Mouse (Mus musculus): ENCODE data around the gene Shq1. TPM values are rescaled to one million over a fixed set of nuclear protein-coding genes. Genes with fewer than 3 reads are reported as not detected.

Gene Shq1
- total RNA-seq, 2 experiments from 2014 or later = 7.0 to 17.4 TPM

DNA sequence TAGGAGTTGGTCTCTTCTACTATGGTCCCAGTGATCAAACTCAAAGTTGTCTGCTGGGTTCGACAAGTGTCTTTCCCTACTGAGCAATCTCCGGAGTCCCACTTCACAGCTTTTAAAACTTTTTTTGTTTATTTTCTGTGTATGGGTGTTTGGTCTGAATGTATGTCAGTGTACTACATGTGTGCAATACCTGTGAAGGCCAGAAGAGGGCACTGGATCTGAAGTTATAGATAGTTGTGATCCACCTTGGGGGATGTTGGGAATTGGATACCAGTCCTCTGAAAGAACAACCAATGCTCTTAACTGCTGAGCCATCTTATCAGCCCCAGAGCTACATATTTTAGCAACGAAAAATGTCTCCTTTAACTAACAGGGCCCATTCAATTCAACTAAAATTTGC, 62.5 kb downstream of the Shq1 start:
- peak; percentile 82 for ATAC-seq (replicated peaks; ENCODE audit: poor library complexity)

DNA sequence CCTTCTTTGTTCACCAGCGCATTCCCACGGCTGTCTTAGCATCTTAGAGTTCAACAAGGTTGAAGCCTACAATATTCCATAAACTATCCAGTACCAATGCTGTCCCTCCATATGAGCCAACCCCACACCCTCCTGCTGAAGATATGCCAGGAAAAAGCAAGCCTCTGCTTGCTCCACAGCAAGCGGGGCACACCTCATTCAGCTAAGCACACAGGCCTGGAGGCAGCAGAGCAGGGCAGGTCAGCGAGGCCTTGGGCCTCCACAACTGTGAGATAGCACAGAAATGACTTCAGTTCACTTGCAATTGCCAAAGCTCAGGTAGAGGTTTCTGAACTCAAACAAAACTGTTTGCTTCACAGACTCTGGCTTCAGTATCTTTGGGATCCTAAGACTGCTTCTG, 64.2 kb downstream of the Shq1 start:
- no peak for ATAC-seq (replicated peaks; ENCODE audit: poor library complexity)

DNA sequence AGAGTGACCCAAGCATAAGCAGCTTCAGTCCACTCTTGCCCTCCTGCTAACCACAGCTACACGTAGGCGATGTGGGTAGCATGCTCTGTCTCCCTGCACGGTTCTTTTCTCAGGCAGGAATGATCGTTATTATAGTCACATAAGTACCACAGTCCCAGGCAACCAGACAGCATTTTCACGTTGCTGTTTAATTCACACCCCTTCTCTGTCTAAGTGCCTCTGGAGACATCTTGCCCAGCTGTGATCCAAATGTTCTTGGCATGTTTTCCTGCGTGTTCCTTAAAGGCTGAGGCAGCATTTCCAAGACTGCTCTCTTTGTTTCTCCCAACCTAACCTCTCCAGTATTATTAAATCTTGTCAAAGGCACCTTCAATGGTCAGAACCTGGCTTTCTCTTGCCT, 67.3 kb downstream of the Shq1 start:
- no peak for ATAC-seq (replicated peaks; ENCODE audit: poor library complexity)

DNA sequence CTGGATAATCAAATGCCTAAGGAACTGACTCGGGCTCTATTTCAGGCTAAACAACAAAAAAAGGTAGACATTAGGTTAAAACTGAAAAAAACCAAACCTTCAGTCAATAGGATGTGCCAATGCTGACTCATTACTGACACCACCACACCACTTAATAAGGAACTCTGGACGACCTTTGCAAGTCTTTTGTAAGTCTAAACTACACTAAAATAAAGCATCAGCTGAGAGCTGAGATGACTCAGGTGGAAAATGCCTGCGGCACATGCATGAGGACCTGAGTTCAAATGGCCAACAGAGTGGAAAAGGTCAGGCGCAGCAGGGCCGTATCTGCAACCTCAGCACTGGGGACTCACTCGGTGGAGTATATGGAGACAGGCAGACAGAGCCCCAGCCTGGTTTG, 69.3 kb downstream of the Shq1 start:
- no peak; the same call in 1 of the 2 replicates for ATAC-seq (replicated peaks; ENCODE audit: poor library complexity)

DNA sequence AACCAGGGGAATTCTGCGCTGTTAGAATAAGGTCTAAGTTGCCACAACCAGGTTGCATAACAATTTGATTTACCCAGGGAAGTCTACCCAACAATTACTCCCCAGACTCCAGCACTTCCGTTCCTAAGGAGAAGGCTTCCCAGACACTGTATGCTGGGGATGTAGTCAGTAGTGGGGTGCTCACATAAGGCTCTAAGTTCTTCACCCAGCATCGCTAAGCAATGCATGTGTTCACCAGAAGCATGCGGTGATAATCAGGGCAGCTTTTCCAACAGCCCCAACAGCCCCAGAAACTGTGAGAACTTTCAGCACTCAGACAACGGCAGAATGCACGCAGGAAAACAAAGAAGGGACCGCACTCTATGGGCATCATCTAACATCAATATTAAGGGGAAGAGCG, 77.1 kb downstream of the Shq1 start:
- no peak for ATAC-seq (replicated peaks; ENCODE audit: poor library complexity)

DNA sequence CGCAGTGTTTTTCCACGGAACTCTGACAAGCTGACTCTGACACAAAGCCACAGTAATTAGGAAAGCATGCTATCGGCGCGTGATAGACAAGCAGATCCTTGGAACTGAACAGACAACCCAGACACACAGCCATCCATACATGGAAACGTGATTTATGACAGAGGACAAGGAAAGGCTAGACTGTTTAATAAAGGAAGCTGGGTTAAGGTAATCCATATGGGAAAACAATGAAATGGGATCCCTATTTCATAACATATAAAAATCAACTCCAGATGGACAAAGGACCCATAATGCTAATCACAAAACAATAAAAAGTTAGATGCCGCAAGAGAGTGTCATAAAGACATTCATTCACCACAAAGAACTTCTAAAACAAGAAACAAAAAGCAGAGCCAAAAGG, 78.0 kb downstream of the Shq1 start:
- no peak for ATAC-seq (replicated peaks; ENCODE audit: poor library complexity)

DNA sequence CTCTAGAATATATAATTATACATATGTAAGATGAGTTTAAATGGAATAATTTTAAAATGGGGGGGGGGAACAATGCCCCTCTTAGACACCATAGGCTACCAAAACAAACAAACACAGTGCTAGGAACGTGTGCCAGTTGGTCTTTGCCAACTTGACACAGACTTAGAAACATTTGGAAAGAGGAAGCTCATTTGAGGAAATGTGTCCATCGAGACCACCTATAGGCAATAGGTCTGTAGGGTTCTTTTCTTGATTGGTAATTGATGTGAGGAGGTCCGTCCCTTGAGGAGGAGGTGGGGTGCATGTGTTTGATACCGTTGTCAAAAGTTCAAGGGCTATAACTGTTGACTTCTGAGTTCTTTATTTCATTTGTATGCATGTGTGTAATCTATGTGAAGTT, 80.4 kb downstream of the Shq1 start:
- ATAC-seq (replicated peaks; ENCODE audit: poor library complexity) = peak; percentile 54

DNA sequence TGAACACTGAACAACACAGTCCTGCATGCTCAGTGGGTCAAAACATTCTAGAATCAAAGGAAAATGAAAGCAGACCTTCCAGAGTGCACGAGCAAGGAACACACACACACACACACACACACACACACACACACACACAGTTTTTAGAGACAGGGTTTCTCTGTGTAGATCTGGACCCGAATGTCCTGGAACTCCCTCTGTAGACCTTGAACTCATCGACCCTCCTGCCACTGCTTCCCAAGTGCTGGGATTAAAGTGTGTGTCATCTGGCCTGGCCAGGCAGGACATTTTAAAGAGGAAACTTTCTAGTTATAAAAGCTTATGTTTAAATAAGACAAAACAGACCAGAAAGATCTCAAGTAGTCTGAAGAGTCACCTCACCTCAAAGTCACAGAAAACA, 82.1 kb downstream of the Shq1 start:
- ATAC-seq (replicated peaks; ENCODE audit: poor library complexity) = no peak

DNA sequence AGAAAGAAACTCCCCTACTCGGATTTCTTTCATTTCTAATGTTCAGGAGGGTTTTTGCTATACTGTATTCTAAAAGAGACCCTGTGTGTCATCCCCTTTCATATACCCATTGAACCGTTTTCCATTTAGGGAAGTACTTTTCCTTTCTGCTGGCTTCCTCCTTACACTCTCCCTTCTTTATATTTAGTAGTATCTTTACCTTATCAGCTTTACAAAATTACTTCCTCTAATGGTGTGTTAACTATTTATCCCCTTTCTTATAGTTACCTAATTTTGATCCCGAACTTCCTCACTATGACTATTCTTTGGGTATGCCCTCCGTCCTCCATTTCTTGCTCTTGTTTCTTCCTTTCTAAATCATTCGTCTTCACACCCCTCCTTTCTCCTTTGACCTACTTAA, 84.2 kb downstream of the Shq1 start:
- peak; percentile 42; the same call in 1 of the 2 replicates for ATAC-seq (replicated peaks; ENCODE audit: poor library complexity)

DNA sequence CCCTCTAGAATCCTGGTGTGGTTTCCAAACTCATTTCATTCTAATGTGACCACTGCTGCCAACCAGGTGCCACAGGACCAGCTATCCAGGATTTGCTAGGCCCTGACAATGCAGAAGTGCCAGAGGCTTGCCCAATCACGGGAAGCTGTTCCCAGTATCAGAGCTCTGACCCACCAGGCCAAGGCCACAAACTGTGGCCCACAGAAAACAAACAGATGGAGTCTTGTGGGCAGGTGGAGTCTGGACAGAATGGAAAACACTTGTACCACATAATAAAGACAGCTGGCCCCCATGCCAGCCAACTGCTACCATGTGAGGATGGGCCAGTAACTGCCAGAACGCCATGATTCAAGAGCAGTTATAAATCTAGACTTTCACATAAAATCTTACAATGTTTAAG, 89.0 kb downstream of the Shq1 start:
- no peak for ATAC-seq (replicated peaks; ENCODE audit: poor library complexity)

DNA sequence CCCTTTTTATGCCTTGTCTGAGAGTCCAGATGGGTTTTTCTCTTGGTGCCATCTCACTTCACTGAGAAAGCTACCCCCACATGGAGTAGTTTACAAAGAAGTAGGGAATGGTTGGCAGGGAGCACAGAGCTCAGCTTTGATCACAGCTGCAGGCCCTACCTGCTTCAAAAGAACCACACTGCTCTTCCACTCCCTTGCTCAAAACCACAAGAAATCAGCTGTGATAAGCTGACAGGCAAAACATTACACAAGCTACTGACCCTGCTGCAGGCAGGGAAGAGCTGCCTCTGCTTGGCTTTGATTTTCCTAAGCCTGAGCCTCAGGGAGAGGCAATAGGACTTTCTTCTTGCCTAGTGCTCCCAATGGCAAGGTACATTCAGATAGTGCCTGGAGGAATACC, 89.9 kb downstream of the Shq1 start:
- ATAC-seq (replicated peaks; ENCODE audit: poor library complexity) = 0 out of 2 replicates have a peak, but pooled peaks have one; percentile 34

DNA sequence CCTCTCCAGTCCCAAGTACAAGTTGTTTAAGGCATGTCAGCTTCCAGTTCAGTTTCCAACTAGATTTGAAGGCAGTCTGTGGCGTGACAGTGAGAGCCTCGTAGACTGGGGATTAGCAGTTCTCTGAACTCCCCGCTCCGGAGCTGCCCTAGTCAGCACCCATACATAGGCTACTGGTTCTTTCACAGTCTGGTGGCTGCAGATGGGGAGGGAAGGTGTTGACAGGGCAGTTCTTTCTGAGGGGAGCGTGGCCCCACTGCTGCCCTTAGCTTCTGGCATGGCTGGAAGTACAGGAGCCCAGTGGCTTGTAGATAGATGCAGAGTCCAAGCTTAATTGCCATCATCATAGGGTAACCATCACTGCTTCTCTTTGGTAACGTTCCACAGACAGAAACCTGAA, 93.4 kb downstream of the Shq1 start:
- no peak for ATAC-seq (replicated peaks; ENCODE audit: poor library complexity)

DNA sequence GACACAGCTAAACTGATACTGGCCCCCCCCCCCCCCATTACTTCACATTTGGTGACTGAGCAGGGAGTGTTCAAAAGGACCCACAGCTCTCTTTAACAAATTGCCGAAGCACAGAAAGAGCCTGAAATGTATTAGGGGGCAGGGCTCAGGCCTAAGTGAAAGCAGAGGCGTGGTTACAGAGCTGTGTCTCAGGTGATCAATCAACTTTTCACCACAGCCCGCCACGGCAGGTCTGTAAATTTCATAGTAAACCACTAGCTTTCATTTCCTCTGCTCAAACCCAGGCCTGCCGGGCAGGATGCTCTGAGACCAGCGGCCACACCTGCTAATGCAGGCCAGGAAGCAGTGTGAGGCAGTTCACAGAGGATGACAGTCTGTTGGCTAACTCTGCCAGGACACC, 94.8 kb downstream of the Shq1 start:
- peak; percentile 44 for ATAC-seq (replicated peaks; ENCODE audit: poor library complexity)

DNA sequence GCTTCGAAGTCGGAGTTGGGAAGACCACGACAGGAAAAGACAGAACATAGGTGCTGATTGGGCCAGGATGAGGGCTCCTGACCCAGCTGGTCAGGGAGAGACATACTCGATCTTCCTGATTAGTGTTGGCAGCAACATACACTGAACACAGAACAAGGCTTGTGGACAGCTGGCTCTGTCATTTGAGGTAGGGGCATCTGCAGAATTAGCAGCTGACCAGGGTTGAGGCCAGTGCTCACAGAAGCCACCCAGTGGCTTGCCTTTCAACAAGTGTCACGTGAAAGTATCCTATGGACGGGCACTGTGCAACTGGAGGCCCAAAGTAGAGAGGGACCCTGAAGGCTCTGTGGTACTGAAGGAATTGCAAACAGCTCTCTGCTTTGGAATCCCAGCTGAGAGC, 104.2 kb downstream of the Shq1 start:
- ATAC-seq (replicated peaks; ENCODE audit: poor library complexity) = no peak

DNA sequence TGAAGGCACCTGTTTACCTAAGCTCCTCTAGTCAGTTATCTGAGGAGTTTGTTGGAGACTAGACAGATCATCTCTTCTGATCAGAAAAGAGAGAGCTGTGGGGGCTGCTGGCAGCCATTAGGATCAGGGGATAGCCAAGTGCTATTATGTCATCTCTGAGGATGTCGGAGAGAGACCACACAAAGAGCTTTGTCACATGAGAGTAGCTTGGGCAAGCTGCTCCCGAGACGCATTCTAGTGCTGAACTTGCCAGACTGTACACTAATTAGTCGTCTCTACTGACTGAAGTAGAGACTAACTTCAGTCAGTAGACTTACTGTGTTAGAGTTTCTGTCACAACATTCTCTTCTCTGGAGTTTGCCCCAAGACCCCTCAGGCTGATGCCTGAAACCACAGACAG, 106.4 kb downstream of the Shq1 start:
- no peak for ATAC-seq (replicated peaks; ENCODE audit: poor library complexity)

DNA sequence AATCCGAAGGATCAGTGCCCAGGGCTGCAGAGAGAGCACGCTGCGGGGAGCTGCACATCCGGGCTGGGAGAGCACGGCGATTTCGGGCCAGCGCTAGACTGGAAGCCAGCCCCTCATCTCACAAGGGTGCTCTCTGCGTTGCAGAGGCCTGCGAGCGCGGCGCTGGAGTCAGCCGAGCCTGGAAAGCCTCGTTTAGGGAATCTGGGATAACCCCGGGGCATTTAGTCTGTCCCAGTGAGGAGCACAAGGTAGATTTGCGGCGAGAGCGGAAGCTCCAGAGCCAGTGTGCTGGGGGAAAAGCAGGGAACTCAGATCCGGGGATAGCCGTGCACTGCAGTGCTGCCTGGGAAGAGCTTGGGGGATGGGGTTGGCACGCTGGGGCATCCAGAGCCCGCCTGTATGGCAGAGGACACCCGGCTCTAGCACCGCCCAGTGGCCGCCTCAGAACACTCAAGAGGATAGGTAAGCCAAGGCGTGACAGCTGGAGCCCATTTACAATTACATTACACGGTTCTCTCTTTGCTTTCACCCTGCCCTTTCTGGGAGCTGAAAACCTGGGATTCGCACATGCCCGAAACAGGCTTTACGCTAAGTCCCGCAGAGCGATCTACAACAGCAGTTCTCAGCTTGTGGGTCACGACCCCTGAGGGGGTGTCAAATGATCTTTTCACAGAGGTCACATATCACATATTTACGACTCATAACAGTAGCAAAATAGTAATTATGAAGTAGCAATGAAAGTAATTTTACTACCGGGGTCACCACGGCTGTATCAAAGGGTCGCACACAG, 107.2 kb downstream of the Shq1 start:
- ATAC-seq (replicated peaks; ENCODE audit: poor library complexity) = peak; percentile 85

DNA sequence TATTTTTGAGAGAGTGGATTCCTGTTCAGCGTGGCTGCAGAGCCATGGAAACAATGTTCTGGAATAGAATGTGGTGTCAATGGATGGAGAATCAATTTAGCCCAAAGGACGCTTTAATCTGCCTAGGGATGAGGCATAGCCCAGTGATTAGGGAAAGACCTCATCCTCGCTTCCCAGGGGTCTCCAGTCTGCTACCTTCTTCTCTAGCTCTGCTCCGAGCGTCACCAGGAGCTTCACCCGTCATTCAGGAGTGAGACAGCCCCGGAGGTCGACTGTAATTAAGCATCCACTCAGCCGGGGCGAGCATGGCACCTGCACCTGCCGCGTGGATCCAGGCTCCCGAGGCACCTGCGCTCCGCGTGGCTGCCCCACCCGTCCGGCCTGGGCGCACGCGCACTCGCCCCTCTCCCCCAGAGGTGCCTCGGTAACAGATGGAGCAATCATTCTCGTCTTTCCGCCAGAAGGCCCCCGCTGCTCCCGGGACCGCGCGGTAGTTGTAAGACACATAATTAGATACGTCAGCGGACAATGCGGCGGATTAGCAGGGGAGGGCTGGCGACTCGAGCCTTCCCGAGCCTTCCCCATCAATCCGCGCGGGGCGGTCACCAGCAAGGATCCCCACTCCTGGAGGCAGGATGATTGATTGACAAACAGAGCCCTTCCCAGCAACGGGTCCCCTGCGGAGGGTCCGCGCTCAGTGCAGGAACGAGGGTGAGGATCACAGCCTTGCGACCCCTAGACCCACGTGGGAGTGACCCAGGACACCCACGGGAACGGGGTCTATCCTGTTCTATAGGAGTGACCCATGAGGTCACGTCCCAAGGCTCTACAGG, 108.0 kb downstream of the Shq1 start:
- peak; percentile 50 for ATAC-seq (replicated peaks; ENCODE audit: poor library complexity)

DNA sequence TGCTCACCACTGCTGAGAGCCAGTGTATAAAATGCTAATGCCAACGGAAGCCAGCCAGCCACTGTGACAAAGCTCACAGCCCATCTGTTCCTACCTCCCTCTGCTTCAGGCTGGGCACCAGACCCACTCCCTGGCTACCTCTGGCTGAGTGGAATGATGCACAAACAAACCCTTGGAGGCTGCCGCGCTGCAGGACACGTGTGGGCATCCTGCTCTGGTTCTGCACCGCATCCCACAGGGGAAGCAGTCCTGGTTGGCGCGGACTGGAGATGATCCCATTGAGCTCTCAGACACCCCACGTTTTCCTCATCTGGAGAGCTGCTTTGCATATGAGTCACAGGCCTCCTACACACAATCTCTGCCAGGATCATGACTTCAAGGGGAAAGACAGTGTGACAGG, 112.9 kb downstream of the Shq1 start:
- ATAC-seq (replicated peaks; ENCODE audit: poor library complexity) = no peak

DNA sequence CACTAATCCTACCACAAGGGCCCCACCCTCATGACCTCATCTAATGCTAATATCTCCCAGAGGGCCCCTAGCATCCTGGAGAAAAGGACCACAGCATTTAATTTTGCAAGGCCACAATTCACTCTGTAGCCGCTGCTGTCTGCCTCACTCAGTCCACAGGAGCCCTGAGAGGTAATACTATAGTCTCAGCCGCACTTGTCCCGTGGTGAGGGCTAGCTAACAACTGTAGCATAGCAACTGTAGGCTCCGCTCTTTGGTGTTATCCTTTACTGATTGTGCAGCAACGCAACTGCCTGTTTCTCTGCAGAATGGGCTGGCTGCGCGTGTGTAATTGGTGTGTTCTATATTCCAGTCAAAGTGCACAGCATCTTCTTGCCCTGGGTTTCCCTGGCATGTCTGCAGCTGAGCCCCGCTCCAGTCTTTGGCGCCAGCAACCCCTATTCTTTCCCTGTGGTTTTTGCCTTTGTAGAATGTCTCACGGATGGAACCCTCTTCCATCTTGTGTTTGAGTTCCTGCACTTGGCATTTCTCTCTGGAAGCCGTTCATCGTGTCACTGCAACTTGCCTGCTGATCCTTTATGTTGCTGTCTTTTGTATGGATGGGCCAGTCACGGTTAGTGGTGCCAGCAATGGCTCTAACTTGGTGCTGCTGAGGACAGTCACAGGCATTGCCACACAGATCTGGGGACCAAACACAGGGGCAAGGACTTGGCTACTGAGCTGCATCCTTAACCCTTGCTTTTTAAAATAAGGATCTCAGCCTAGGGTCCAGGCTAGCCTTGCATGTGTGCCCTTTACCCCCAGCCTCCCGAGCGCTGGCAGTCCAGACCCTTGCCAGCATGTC, 128.6 kb downstream of the Shq1 start:
- no peak for ATAC-seq (replicated peaks; ENCODE audit: poor library complexity)

DNA sequence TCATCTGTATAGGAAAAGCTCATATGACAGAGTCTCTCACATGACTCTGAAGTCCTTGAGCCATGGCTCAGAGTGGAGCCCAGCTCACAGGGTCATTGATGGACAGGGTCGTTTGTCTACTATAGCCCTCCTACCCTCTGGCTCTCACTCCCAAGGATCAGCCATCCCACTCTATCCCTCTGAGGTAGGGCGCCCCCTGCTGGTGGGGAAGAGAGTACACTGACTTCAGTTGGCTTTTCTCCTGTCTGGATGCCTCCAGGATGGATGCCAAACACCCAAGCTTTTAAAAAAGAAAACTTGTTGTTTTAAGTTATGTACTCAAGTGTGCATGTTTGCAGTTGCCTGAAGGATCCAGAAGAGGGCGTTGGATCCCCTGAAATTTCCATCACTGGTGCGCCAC, 131.3 kb downstream of the Shq1 start:
- ATAC-seq (replicated peaks; ENCODE audit: poor library complexity) = peak; percentile 31; the same call in 1 of the 2 replicates

DNA sequence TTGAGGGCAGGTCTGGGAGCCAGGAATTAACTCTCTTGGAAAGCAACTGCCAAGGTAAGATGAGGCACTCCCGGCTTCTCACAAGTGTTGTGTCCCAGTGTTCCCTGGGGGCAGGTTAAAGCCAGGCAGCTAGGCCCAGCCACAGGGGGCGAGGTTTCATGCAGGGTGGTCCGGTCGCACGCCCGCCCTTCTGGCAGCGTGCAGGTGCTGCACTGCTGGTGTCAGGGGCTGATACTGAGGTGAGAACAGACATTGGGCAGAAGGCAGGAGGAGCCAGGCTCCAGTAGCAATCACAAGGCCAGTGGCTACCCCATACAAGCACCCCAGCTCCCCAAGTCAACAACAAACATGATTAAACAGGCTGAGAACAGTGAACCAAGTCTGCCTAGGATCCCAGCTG, 132.4 kb downstream of the Shq1 start:
- ATAC-seq (replicated peaks; ENCODE audit: poor library complexity) = no peak
